Mouse (Mus musculus): Measurements from ENCODE around the gene Hps6. TPM values are rescaled to one million over a fixed set of nuclear protein-coding genes. Genes with fewer than 3 reads are reported as not detected.

Gene Hps6
- polyA plus RNA-seq, 1 experiment from 2014 or later: 5.3 TPM

DNA sequence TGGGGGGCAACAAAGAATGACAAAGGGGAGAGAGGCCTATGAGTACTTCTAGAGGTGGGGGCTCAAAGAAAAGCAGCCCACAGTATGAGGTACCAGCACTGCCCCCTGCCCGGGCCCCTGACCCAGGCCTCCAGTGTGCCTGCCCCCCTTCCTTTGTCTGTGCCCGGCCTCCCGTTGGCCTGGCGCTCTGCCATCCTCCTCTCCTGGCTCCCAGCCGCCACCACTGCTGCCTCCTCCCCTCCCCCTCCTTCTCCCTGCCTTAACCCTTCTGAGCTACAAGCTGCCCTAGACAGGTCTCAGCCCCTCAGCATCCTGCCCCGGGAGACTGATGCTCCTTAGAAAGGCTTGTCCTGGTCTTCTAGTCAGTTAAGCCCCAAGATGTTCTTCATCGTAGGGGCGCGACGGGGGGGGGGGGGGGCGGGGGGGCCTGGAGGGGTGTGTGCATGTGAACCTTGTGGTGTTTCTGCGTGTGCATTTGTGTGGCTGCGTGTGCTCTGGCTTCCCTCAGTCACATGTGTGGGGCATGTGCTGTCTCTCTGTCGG lies 38.7 kb downstream of the Hps6 start:
- TF ChIP-seq CTCF (IDR thresholded peaks at IDR 0.05; ENCODE audit: low read depth): no peak
- ATAC-seq: no peak
- H3K9me3 ChIP-seq (ENCODE audit: control insufficient read depth): no peaks in the 10 kb centered on the region
- H3K4me2 ChIP-seq (replicated peaks; ENCODE audit: low read depth): peak overlapping the region; percentile 96
- H3K27ac ChIP-seq (ENCODE audit: low read depth, low read length): peak overlapping the region; percentile 54; the same call in 1 of the 2 replicates
- H3K4me1 ChIP-seq (replicated peaks; ENCODE audit: control insufficient read depth, insufficient read depth, low read length): peaks cover 20% of the 10 kb centered on the region
- H3K9ac ChIP-seq (ENCODE audit: low read depth, low read length): peak overlapping the region; percentile 22; the same call in 1 of the 2 replicates
- H3K36me3 ChIP-seq (ENCODE audit: control insufficient read depth, insufficient read depth): no peaks in the 10 kb centered on the region
- H3K4me3 ChIP-seq (ENCODE audit: low read depth, low read length): peak overlapping the region; percentile 12; the same call in 1 of the 2 replicates
- WGBS: 6% methylated on average over 13 of the region's 14 CpGs
- no peaks in the 10 kb centered on the region for H3K27me3 ChIP-seq (replicated peaks; ENCODE audit: control insufficient read depth, insufficient read depth, low read length)

DNA sequence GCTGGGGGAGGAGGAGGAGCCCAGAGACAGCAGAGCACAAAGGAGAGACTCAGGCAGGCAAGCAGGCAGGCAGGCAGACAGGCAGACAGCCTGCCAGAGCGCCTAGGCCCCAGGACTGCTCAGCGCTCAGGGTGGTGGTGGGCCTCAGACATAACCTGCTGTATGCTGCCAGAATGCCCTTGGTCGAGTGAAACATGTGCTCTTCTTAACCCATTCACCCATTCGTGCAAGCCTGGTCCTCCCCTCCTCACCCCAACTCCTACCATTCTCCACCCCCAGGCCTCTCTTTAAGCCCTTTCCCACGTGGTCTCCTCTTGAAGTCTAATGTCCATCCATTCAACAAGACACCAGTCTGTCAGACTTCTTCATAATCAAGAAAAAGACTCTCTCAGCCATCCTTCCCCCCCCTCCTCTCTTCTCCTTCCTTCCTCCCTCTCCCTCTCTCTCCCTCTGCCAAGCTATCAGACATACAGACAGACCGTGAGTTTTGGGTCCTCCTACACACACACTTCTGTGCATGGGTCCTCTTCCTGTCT lies 39.2 kb downstream of the Hps6 start:
- Histone ChIP-seq H3K4me1 (replicated peaks; ENCODE audit: control insufficient read depth, insufficient read depth, low read length) (peaks cover 19% of the 10 kb centered on the region), H3K4me2 (replicated peaks; ENCODE audit: low read depth) (peak overlapping the region; percentile 96), H3K27ac (ENCODE audit: low read depth, low read length) (peak overlapping the region; percentile 54; the same call in 1 of the 2 replicates), H3K36me3 (ENCODE audit: control insufficient read depth, insufficient read depth) (no peaks in the 10 kb centered on the region), H3K4me3 (ENCODE audit: low read depth, low read length) (0 out of 2 replicates have a peak overlapping the region, but pooled peaks have one; percentile 12), H3K27me3 (replicated peaks; ENCODE audit: control insufficient read depth, insufficient read depth, low read length) (no peaks in the 10 kb centered on the region), H3K9ac (ENCODE audit: low read depth, low read length) (peak overlapping the region; percentile 22; the same call in 1 of the 2 replicates), H3K9me3 (ENCODE audit: control insufficient read depth) (no peaks in the 10 kb centered on the region)
- TF ChIP-seq CTCF (IDR thresholded peaks at IDR 0.05; ENCODE audit: low read depth): no peak
- 30% methylated on average over 6 of the region's 6 CpGs for whole genome bisulfite sequencing
- ATAC-seq: no peak

DNA sequence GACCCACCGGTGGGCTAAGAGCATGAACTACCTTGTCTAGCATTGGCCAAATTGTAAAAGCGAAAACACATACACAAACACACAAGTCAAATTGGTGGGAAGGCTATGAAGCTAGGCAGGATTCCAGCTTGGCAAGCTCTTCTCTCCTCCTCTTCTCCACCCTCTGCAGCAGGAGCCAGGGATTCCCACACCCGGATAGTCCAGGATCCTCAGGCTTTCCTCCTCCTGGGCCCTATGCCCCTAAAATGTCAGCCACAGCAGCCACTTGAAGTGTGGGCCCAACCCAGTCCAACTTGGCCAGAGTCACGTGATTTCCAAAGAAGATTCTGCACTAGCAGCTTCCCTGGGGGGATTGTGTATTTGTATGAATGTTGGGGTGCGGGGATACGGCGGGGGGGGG lies 40.1 kb downstream of the Hps6 start:
- peak overlapping the region; percentile 35 for H3K27ac ChIP-seq (ENCODE audit: low read depth, low read length)
- peak overlapping the region; percentile 34 for H3K9ac ChIP-seq (ENCODE audit: low read depth, low read length)
- H3K4me2 ChIP-seq (replicated peaks; ENCODE audit: low read depth): peak overlapping the region; percentile 96
- H3K27me3 ChIP-seq (replicated peaks; ENCODE audit: control insufficient read depth, insufficient read depth, low read length): no peaks in the 10 kb centered on the region
- no peak for TF ChIP-seq CTCF (IDR thresholded peaks at IDR 0.05; ENCODE audit: low read depth)
- H3K4me3 ChIP-seq (ENCODE audit: low read depth, low read length): no peak overlapping the region
- no peak for ATAC-seq
- 42% methylated on average over 7 of the region's 7 CpGs for WGBS
- H3K36me3 ChIP-seq (ENCODE audit: control insufficient read depth, insufficient read depth): no peaks in the 10 kb centered on the region
- H3K4me1 ChIP-seq (replicated peaks; ENCODE audit: control insufficient read depth, insufficient read depth, low read length): peaks cover 11% of the 10 kb centered on the region; the same call in 1 of the 2 replicates
- no peaks in the 10 kb centered on the region for H3K9me3 ChIP-seq (ENCODE audit: control insufficient read depth)

DNA sequence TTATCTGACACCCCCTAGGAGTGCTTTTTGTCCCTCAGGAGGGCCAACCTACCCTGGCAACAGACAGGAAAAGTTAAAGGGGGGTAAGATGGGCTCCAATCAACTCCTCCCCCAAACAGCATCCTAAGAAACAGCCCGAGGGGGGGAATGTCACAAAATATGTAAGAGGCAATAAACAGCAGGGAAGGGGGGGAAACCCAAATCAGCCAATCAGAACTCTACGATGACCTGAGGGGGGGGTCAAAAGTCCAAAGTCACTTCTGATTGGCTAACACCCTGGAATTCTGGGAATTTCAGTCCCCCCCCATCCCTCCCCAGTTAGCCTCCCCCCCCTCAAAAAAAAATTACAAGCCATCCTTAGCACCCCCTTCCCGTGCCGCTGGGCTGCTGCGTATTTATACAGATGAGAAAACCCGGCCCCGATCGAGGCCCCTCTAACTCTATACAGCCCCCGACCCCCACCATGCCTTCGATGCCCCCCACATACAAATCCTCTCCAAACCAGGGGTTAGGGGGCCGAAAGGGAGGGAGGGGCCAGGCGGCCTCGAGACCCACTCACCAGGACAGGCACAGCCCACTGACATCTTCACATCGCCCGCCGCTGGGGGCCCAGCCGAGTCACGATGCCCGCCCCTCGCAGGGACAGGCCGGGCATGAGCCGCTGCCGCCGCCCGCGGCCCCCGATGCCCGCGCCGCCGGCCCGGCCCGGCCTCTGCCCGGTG lies 41.1 kb downstream of the Hps6 start, which contains the start of gene Pprc1:
Gene Pprc1, plus strand, starts transcription at position 616 of the 722 bp plus-strand sequence.
- TF ChIP-seq CTCF (IDR thresholded peaks at IDR 0.05; ENCODE audit: low read depth): no peak
- under 1% methylated on average over 27 of the region's 34 CpGs for WGBS
- peak within 1 kb of the TSS; percentile 96 for H3K4me2 ChIP-seq (replicated peaks; ENCODE audit: low read depth)
- no peaks in the 10 kb centered on the region for H3K36me3 ChIP-seq (ENCODE audit: control insufficient read depth, insufficient read depth)
- H3K4me3 ChIP-seq (ENCODE audit: low read depth, low read length): peak within 1 kb of the TSS; percentile 87
- peak within 1 kb of the TSS; percentile 96 for H3K27ac ChIP-seq (ENCODE audit: low read depth, low read length)
- no peaks in the 10 kb centered on the region for H3K9me3 ChIP-seq (ENCODE audit: control insufficient read depth)
- no peak for ATAC-seq
- H3K4me1 ChIP-seq (replicated peaks; ENCODE audit: control insufficient read depth, insufficient read depth, low read length): peaks cover 10% of the 10 kb centered on the region; the same call in 1 of the 2 replicates
- H3K9ac ChIP-seq (ENCODE audit: low read depth, low read length): peak within 1 kb of the TSS; percentile 93
- H3K27me3 ChIP-seq (replicated peaks; ENCODE audit: control insufficient read depth, insufficient read depth, low read length): no peaks in the 10 kb centered on the region

GRCm38 (mm10) chr19:46044993-46045695 lies 41.8 kb downstream of the Hps6 start, which contains the start of gene Ldb1:
Gene Ldb1 (minus strand): TSS chr19:46045214.
- Histone ChIP-seq H3K9me3 (ENCODE audit: control insufficient read depth) (no peaks in the 10 kb centered on the region), H3K9ac (ENCODE audit: low read depth, low read length) (peak within 1 kb of the TSS; percentile 93), H3K27ac (ENCODE audit: low read depth, low read length) (peak within 1 kb of the TSS; percentile 96), H3K4me1 (replicated peaks; ENCODE audit: control insufficient read depth, insufficient read depth, low read length) (peaks cover 6% of the 10 kb centered on the region; the same call in 1 of the 2 replicates), H3K36me3 (ENCODE audit: control insufficient read depth, insufficient read depth) (no peaks in the 10 kb centered on the region), H3K27me3 (replicated peaks; ENCODE audit: control insufficient read depth, insufficient read depth, low read length) (no peaks in the 10 kb centered on the region), H3K4me3 (ENCODE audit: low read depth, low read length) (peak within 1 kb of the TSS; percentile 87), H3K4me2 (replicated peaks; ENCODE audit: low read depth) (peak within 1 kb of the TSS; percentile 96)
- peak; percentile 70 for ATAC-seq
- under 1% methylated on average over 71 of the region's 84 CpGs for WGBS
- TF ChIP-seq CTCF (IDR thresholded peaks at IDR 0.05; ENCODE audit: low read depth): no peak

All from intestine, postnatal 0 days (tissue).